Mouse (Mus musculus) kidney, adult 8-10 months (tissue): ENCODE results near the gene Gypa.

Source experiments
- DNase-seq, 2 experiments: peaks; one replicate each; pipeline ENCODE4 v3.0.0; 2022

Gypa gene

DNA sequence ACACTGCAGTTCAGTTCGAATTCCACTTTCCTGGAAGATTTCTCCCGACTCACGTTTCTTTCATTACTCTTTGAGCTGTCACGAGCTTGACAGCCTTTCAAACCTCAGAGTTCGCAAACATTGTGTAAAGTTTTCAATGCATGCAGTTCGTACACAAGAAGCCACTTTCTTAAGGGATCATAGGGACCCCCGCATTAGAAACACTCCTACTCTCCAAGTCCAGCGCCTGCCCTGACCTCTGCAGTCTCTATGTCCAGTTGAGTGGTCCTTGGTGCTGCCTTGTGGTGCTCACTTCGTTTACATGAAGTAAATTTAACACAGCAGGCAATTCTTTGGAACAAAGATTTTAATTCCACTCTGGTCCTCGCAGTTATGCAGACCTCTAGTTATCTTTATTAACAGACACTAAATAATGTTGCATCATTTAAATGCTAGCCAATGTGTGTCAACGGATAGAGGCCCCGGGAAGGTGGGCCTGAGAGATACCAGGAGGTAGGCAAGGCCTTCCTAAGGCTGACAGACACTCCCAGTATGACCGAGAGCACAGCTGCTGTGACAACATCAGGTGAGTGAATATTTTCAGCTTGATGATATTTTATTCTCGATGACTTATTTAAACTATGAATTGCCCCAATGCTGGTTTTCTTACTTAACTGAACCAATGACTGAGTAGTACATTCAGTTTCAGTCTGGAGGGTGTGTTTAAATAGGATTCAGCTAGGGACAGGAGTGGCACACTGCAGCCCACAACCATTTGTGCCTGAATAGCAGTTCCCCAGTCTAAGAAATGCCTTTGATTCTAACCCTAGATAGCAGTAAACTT, at the start of gene Gypa:
Gypa (plus strand) TSS at position 259 of the 823 bp plus-strand sequence.
- no peak for DNase-seq

DNA sequence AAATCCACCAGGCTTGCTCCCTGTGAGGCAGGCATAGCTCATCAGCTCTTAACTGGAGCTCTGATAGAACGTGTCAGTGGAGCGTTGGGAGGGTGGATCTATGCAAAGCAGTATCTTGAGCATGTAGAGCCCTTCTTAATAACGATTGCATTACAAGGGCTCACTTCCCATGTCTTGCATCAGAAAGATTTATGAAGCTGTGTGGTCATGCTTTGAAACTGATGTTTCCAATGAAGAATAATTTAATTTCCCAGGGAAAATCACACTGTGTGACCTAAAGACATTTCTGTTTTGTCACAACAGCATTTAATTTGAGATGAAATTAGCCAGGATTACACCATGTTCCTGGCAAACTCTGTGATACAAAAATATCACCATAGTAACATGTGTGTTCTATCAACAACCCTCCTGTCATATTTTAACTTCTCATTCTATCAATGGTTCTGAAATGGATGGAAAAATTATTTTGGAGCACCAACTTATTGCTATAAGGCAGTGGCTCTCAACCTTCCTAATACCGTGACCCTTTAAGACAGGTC, 49.0 kb upstream of the Gypa start:
- DNase-seq = no peak

- peak in 1 of 2 experiments; percentile 2 for DNase-seq
These were observed 46.4 kb upstream of the Gypa start for GRCm38 (mm10) chr8:80447217-80447616.

DNA sequence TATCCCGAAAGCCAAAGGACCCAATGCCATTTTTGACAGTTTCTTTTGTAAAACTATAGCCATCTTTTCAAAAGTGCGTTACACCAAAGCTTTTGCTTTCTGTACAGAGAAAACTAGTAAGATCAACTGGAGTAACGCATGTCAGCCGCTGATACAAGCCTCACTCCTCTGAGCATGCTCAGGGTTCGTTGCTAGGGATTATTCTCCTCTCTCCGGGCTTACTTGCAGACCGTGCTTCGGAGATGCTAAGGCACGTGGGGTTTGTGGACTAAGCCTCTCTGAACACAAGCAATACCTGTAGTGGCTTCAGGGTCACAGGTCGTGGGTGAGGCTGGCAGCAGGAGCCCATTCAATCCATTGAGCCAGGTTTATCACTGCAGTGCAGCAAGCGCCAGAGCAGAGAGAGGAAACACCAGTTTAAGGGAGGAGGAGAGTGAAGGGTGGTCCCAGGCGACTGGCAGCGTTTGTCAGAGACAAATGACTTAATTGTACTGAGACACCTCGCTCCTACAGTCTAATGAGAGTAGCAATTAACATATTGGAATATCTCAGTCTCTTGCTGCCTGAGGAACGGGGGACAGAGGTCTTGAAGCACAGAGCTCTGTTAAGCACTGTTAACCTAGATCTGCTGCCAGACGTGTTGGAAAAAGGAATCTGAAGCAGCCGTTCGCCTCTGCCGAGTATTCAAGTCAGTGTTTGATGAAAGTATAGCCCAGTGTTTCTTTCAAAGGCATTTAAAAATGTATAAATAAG, 41.5 kb upstream of the Gypa start:
- DNase-seq = no peak

GRCm38 (mm10) chr8:80463450-80463917, 30.1 kb upstream of the Gypa start:
- DNase-seq = no peak

GRCm38 (mm10) chr8:80474971-80475370, 18.6 kb upstream of the Gypa start:
- DNase-seq = peak; percentile 6 to 23

DNA sequence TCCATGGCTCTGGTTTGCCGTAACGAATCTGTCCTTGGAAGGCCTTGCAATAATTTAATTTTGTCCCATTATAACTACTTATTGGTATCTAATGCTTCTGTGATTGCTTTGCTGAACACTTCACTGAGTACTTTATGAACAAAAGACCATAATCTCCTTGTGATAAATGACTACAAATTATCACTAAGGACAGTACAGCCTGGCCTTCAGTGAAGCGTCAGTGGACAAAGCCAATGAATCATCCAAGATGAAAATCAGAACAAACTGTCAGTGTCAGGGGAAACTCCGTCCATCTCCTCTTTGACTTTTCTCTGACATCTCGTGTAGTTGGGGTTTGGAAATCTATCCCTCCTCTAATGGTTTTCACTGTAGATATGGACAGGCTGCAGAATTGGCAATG, 15.4 kb upstream of the Gypa start:
- DNase-seq = no peak

DNA sequence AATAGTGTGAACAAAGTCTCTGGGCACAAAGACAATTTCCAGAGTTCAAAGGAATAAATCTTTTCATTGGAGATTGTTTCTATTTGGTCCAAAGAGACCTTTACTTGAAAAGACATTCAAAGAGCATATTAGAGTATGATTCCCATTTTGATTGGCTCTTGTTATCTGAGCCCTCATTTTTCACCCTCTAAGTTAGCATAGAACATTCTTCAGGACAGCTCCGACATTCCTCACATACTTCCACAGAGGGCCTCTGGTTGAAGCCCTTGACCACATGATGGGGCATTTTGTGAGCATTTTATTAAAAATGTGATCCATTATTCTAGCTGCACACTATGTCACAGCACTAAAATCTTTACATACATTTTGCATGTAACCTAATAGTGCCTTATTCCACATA, 14.5 kb upstream of the Gypa start:
- no peak for DNase-seq

DNA sequence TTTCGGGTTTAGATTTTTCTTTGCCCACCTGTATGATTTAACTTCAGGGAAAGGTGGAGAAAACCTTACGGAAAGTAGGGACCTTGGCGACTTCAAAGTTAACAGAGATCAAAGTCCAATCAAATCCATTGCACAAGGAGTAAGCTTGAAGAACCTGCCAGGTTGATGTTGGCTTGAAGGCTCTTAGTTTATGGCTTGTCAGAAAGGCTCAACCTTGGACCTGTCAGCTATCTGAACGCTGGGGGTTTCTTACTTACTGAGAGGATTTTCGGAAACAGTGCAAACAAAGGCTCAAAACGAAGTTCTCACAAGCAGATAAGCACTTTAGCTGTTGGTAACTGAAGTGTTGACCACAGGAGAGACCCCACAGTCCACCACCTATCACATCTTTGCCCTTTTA, 11.4 kb upstream of the Gypa start:
- no peak for DNase-seq

GRCm38 (mm10) chr8:80482822-80483774, 10.5 kb upstream of the Gypa start:
- DNase-seq = no peak

DNA sequence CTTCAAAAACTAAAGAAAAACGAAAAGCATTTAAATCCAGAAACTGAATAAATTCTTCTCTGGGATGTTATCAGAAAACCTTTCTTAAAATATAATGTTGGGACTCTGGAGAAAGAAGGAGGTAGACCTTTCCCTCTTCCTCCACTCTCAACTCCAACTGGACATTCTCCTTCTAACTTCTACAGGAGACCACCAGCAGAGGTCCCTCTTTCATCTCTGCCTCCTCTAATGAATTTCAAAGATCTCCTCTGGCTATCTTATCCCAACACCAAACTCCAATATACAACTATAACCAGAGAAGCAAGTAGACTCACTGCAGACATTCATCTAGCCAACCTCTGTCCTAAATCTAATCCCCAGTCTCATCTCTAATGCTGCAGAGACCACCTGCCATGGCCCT, 2.0 kb upstream of the Gypa start:
- no peak for DNase-seq

GRCm38 (mm10) chr8:80492987-80493441, 567 bp upstream of the Gypa start:
- DNase-seq = peak in 1 of 2 experiments; percentile 35

GRCm38 (mm10) chr8:80494346-80494660, 722 bp downstream of the Gypa start:
- no peak for DNase-seq

- DNase-seq = no peak
These were observed 1.2 kb downstream of the Gypa start for GRCm38 (mm10) chr8:80494819-80495218.

GRCm38 (mm10) chr8:80495527-80495926, 1.9 kb downstream of the Gypa start:
- no peak for DNase-seq

GRCm38 (mm10) chr8:80497323-80497722, 3.7 kb downstream of the Gypa start:
- DNase-seq = no peak

- no peak for DNase-seq
These were observed 6.7 kb downstream of the Gypa start for GRCm38 (mm10) chr8:80500244-80500643.

DNA sequence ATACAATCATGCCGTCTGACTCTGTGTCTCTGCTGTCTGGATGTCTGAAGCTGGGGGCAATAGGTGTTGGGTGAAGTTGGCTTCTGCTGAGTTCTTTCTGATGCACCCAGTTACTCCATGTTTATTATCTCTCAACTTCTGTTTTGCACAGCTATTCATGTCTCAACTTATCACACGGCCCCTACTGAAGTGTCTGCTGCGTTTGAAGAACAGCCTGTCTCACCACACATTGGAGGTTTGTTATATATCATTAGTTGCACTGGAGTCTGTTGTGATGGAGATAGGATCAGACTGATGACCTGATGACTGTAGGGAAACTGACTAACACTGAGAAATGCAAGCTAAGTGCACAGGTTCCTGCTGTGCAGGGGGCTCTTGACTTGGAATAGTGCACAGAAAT, 7.2 kb downstream of the Gypa start:
- no peak for DNase-seq

DNA sequence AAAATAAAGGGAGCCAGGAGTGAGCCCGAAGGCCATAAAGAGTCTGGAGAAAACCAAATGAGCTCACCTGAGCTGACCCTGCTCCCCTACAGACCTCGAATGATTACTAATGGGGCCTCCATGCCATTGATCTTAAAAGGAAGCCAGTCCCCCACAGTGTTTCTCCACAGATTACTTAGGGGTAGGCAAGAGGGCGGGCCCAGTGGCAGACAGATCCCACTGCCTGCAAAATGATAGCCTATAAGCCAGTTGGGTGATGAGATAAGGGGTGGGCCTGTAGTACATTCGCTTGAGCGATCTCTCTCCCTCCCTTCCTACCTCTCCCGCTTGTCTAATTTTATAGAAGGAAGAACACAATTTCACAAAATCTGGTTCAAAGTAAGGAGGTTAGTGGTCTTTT, 7.7 kb downstream of the Gypa start:
- no peak for DNase-seq

DNA sequence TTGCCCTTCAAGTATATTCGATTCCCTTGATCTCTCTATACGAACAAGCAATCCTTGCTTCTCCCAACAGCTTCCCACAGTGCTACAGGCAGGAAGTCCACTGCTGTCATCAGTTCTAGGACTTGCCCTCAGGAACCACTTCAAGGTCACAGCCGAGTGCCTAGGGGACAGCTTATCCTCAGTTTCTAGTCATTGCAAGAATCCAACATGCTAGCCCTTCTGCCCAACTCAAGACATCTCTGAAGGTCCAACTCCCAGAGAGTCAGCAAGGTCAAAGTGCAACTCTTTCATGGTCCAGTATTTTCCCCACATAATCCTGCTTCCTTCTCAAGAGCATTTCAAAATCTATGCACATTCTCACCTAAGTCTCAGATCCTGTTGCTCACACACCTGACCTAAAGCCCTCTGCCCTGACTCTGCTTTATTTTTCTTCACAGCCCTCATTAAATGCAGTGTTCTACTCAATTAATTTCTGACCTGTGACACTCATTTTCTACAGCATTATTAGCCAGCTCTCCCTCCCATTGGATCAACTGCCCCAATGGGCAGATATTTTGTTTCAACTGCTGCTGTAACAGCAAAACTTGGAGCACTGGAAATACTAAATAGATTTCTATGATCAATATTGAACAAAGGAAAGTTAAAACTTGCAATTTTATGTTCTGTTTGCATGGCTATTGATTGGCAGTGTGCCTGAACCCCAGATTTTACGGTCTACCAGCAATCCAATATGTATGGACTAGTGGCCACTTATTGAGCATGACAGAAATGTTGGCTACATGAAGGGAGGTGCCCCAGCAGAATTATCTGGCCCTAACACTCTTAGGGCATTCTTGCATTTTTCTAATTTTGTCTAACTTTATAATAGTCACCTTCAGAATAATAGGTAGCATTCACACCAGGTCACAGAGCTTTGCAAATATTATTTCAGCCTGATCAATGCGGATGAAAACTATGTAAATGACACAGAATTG, 33.1 kb downstream of the Gypa start:
- no peak for DNase-seq

- DNase-seq = no peak
These were observed 48.3 kb downstream of the Gypa start for GRCm38 (mm10) chr8:80541836-80542235.
